26 mouse cellular contexts compared by ENCODE assay signal in the genomic region with DNA sequence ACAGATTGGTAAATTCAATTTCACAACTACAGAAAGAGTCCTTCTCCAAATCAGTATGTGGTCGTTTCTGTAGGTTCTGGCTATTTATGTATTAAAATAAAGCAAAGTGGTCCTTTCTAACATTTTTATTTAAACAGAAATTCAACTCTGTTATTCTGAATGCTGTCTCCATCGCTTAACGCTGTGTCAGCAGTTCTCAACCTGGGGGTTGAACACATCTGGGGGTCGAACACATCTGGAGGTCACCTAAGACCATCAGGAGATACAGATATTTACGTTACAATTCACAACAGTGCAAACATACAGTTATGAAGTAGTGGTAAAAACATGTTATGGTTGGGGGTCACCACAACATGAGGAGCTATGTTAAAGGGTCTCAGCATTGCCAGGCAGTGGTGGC.
"Had no signal": no experiment of that assay in that cellular context is flagged by ENCODE, and none has a peak within 500 bp of the region (broad histone marks: within the 10 kb centered on the region; RNA-seq: fewer than 3 reads in every experiment).

No protein-coding gene starts in this region.

- H3K9me3 ChIP-seq: embryonic facial prominence, embryonic 10.5 days; embryonic facial prominence, embryonic 12.5 days; embryonic facial prominence, embryonic 13.5 days; embryonic facial prominence, embryonic 15.5 days; forebrain, embryonic 10.5 days; forebrain, embryonic 12.5 days; forebrain, embryonic 13.5 days; forebrain, embryonic 15.5 days had no signal

- H3K4me2 ChIP-seq: embryonic facial prominence, embryonic 12.5 days; embryonic facial prominence, embryonic 13.5 days; embryonic facial prominence, embryonic 15.5 days; forebrain, embryonic 12.5 days; forebrain, embryonic 13.5 days; forebrain, embryonic 15.5 days had no signal

- H3K9ac ChIP-seq: embryonic facial prominence, embryonic 12.5 days; embryonic facial prominence, embryonic 13.5 days; embryonic facial prominence, embryonic 15.5 days; forebrain, embryonic 12.5 days; forebrain, embryonic 13.5 days; forebrain, embryonic 15.5 days; forebrain, postnatal 0 days had no signal

- ATAC-seq: forebrain, embryonic 13.5 days; forebrain, embryonic 14.5 days; forebrain, embryonic 15.5 days; forebrain, embryonic 16.5 days; forebrain, postnatal 0 days had no signal

- H3K4me1 ChIP-seq: embryonic facial prominence, embryonic 10.5 days; embryonic facial prominence, embryonic 12.5 days; embryonic facial prominence, embryonic 15.5 days; forebrain, embryonic 10.5 days; forebrain, embryonic 12.5 days; forebrain, embryonic 13.5 days; forebrain, embryonic 15.5 days had no signal

- H3K36me3 ChIP-seq: embryonic facial prominence, embryonic 10.5 days; embryonic facial prominence, embryonic 12.5 days; embryonic facial prominence, embryonic 13.5 days; embryonic facial prominence, embryonic 15.5 days; forebrain, embryonic 10.5 days; forebrain, embryonic 12.5 days; forebrain, embryonic 15.5 days had no signal

- H3K4me3 ChIP-seq: embryonic facial prominence, embryonic 10.5 days; embryonic facial prominence, embryonic 12.5 days; embryonic facial prominence, embryonic 13.5 days; embryonic facial prominence, embryonic 15.5 days; erythroblast, embryonic 14.5 days; forebrain, embryonic 10.5 days; forebrain, embryonic 12.5 days; forebrain, embryonic 13.5 days; forebrain, embryonic 15.5 days; gastrocnemius, adult 2 months; heart, adult 2 months had no signal

- H3K27me3 ChIP-seq: embryonic facial prominence, embryonic 12.5 days; embryonic facial prominence, embryonic 13.5 days; embryonic facial prominence, embryonic 15.5 days; forebrain, embryonic 12.5 days; forebrain, embryonic 13.5 days; forebrain, embryonic 15.5 days had no signal

- DNase-seq: cerebellum, adult 9-10 months; cerebellum, adult 9-11 months; cerebellum, postnatal 10 days; cerebellum, postnatal 14 days; cerebellum, postnatal 25 days; cerebellum, postnatal 36 days; embryo, embryonic 11 days; forebrain, postnatal 0 days; gastrocnemius, adult 2 months; gastrocnemius, postnatal 10 days; gastrocnemius, postnatal 14 days; gastrocnemius, postnatal 25 days; gastrocnemius, postnatal 36 days; heart, adult 18-20 months; heart, adult 2 months had no signal

- H3K27ac ChIP-seq: embryonic facial prominence, embryonic 10.5 days; embryonic facial prominence, embryonic 12.5 days; embryonic facial prominence, embryonic 13.5 days; embryonic facial prominence, embryonic 15.5 days; forebrain, embryonic 10.5 days; forebrain, embryonic 12.5 days; forebrain, embryonic 13.5 days; forebrain, embryonic 15.5 days; gastrocnemius, adult 2 months; heart, adult 2 months had no signal
